Mouse (Mus musculus): ENCODE measurements around the gene Emc7. TPM values are rescaled to one million over a fixed set of nuclear protein-coding genes. Genes with fewer than 3 reads are reported as not detected.

Emc7 gene
- total RNA-seq, 2 experiments from 2014 or later = 23.8 to 27.3 TPM

- DNase-seq = no peak
Measured at GRCm38 (mm10) chr2:112518541-112518940, 63.7 kb downstream of the Emc7 start.

- no peak for DNase-seq
Measured at GRCm38 (mm10) chr2:112520526-112521482, 66.0 kb downstream of the Emc7 start.

Other genes starting within 250 kb of the Emc7 start
- gene Lpcat4, start 215.5 kb upstream of the Emc7 start, total RNA-seq (2021) = 1 to 10 TPM; 8.4 to 9.5 TPM
- not detected for gene Nutm1, start 195.7 kb upstream of the Emc7 start, total RNA-seq (2021)
- 100 to 1,000 TPM; 121 to 126 TPM for gene Nop10, start 193.1 kb upstream of the Emc7 start, total RNA-seq (2021)
- gene Slc12a6, start 189.2 kb upstream of the Emc7 start, total RNA-seq (2021) = 10 to 100 TPM; 33.1 to 43.7 TPM
- under 1 TPM in 1 of 2 experiments, not detected in 1; 0.54 TPM for gene Gm21985, start 188.7 kb upstream of the Emc7 start, total RNA-seq (2021)
- gene Emc4, start 87.0 kb upstream of the Emc7 start, total RNA-seq (2021) = 10 to 100 TPM; 75.7 to 89.7 TPM
- gene Katnbl1, start 75.8 kb upstream of the Emc7 start, total RNA-seq (2021) = 10 to 100 TPM; 11.6 to 12.8 TPM
- not detected for gene Chrm5, start 25.8 kb downstream of the Emc7 start, total RNA-seq (2021)
- gene Aven, start 38.0 kb downstream of the Emc7 start, total RNA-seq (2021) = 10 to 100 TPM; 12.2 to 15.1 TPM